Mouse (Mus musculus): Measurements from ENCODE around the gene Dgcr6. TPM values are rescaled to one million over a fixed set of nuclear protein-coding genes. Genes with fewer than 3 reads are reported as not detected.

Gene Dgcr6
- total and polyA plus RNA-seq, 2 experiments from 2014 or later = 23.0 to 83.5 TPM

DNA sequence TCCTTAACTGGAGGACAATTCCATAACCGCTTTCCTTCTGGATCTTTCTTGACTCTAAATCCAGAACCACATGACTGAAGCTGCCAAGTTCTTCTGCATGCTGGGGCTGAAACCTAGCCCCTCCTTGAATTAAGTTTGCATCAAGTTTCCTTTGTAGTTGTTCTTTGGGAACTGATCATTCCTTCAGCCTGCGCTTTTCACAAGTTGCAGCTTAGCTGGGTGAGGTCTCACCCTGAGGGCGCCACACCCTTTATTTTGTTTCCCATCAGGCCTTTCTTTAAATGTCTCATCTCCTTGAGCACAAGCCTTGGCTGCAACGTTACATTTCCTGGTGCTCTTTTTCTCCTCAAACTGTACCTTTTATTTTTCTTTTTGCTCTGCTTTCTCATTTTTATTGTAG lies 50.2 kb downstream of the Dgcr6 start:
- Histone ChIP-seq H3K4me1 (ENCODE audit: control insufficient read depth, insufficient read depth) (peaks cover 9% of the 10 kb centered on the region; the same call in 1 of the 2 replicates), H3K27me3 (ENCODE audit: control insufficient read depth, insufficient read depth, low read length) (no peaks in the 10 kb centered on the region), H3K4me2 (ENCODE audit: low read depth, low read length) (no peak overlapping the region), H3K36me3 (replicated peaks; ENCODE audit: control insufficient read depth, insufficient read depth, low read length) (no peaks in the 10 kb centered on the region), H3K9ac (replicated peaks; ENCODE audit: low read depth, low read length) (no peak overlapping the region), H3K9me3 (replicated peaks; ENCODE audit: control insufficient read depth, low read length) (no peaks in the 10 kb centered on the region), H3K4me3 (ENCODE audit: low read depth, low read length) (no peak overlapping the region), H3K27ac (ENCODE audit: low read depth) (no peak overlapping the region)
- no peak for DNase-seq (ENCODE audit: low spot score)
- 79% methylated on average over 4 of the region's 4 CpGs for WGBS
- no peak for TF ChIP-seq CTCF (IDR thresholded peaks at IDR 0.05; ENCODE audit: low read depth)
- TF ChIP-seq EP300 (IDR thresholded peaks at IDR 0.05; ENCODE audit: low read depth) = no peak
- ATAC-seq (ENCODE audit: insufficient read depth, low read depth) = no peak

DNA sequence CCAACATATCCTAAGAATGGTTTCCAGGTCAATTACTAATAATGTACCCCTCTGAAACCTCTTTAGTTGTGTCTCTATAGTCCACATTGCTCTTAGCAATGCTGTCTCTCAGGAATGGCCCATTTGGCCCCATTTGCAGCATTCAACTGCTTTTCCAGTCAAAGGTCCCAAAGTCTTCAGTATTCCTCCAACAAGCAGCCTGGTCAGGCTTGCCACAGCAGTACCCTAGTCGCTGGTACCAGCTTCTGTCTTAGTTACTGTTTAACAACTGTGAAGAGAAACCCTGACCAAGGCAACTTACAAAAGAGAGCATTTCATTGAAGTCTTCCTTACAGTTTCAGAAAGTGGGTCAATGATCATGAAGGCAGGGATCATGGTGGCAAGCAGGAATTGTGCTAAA lies 50.7 kb downstream of the Dgcr6 start:
- no peak for DNase-seq (ENCODE audit: low spot score)
- H3K27me3 ChIP-seq (ENCODE audit: control insufficient read depth, insufficient read depth, low read length) = no peaks in the 10 kb centered on the region
- no peaks in the 10 kb centered on the region for H3K36me3 ChIP-seq (replicated peaks; ENCODE audit: control insufficient read depth, insufficient read depth, low read length)
- 74% methylated on average over 1 of the region's 1 CpGs for WGBS
- no peak overlapping the region for H3K4me3 ChIP-seq (ENCODE audit: low read depth, low read length)
- H3K4me2 ChIP-seq (ENCODE audit: low read depth, low read length) = no peak overlapping the region
- no peaks in the 10 kb centered on the region for H3K9me3 ChIP-seq (replicated peaks; ENCODE audit: control insufficient read depth, low read length)
- H3K27ac ChIP-seq (ENCODE audit: low read depth) = no peak overlapping the region
- no peak overlapping the region for H3K9ac ChIP-seq (replicated peaks; ENCODE audit: low read depth, low read length)
- peaks cover 9% of the 10 kb centered on the region; the same call in 1 of the 2 replicates for H3K4me1 ChIP-seq (ENCODE audit: control insufficient read depth, insufficient read depth)
- TF ChIP-seq EP300 (IDR thresholded peaks at IDR 0.05; ENCODE audit: low read depth) = no peak
- no peak for TF ChIP-seq CTCF (IDR thresholded peaks at IDR 0.05; ENCODE audit: low read depth)
- no peak for ATAC-seq (ENCODE audit: insufficient read depth, low read depth)

DNA sequence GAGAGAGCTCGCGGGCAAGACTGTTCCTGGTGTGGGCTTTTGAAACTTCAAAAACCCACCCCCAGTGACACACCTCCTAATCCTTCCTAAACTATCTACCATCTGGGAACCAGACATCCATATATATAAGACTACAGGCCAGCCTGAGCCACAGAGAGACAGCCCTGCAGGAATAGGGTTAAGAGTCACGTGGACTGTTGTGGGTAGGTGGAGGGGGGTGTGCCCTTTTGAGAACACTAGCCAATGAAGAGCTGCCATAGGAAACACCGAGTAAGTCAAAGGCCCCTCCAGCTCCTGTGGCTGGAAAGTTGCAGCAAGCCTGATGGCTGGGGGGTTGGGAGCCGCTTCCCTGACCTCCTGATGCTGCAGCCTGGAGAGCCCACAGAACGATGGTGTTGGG lies 51.1 kb downstream of the Dgcr6 start:
- H3K4me1 ChIP-seq (ENCODE audit: control insufficient read depth, insufficient read depth) = peaks cover 9% of the 10 kb centered on the region; the same call in 1 of the 2 replicates
- H3K27me3 ChIP-seq (ENCODE audit: control insufficient read depth, insufficient read depth, low read length) = no peaks in the 10 kb centered on the region
- H3K27ac ChIP-seq (ENCODE audit: low read depth) = no peak overlapping the region
- no peak overlapping the region for H3K4me2 ChIP-seq (ENCODE audit: low read depth, low read length)
- H3K4me3 ChIP-seq (ENCODE audit: low read depth, low read length) = no peak overlapping the region
- H3K9me3 ChIP-seq (replicated peaks; ENCODE audit: control insufficient read depth, low read length) = no peaks in the 10 kb centered on the region
- no peak for TF ChIP-seq CTCF (IDR thresholded peaks at IDR 0.05; ENCODE audit: low read depth)
- no peak for TF ChIP-seq EP300 (IDR thresholded peaks at IDR 0.05; ENCODE audit: low read depth)
- no peaks in the 10 kb centered on the region for H3K36me3 ChIP-seq (replicated peaks; ENCODE audit: control insufficient read depth, insufficient read depth, low read length)
- 40% methylated on average over 6 of the region's 6 CpGs for WGBS
- DNase-seq (ENCODE audit: low spot score) (no peak), ATAC-seq (ENCODE audit: insufficient read depth, low read depth) (no peak)
- H3K9ac ChIP-seq (replicated peaks; ENCODE audit: low read depth, low read length) = no peak overlapping the region

DNA sequence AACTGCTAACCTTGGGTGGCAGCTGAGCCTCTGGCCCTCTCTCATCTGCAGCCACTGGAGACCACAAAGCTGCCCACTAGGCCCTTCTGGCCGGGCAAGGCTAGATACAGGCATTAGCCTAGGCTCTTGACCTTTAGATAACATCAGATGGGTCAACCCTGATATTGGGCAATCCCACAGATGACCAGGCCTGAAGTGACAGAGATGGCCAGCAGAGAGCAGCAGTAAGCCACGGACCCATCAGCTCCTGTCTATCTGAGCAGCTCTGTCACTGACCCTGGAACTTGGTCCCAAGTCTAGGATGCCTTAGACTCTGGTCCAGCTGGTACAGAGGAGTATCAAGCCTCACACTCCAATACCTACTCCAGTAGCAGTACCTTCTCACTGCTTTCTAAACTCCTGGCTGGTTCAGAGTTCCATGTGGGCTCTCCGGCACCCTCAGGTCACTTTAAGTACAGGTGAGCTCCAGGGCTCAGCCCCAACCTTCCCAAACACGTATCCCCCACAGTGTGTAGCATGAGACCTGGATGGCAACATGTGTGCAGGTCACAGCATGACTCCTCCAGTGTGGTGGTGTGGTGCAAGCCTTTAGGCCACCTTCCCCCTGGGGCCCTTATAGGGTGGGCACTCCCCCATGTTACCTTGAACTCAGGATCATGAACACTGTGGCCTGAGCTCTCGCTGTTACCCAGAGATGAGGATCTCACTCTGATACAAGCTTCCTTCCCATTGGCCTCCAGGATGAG lies 55.7 kb downstream of the Dgcr6 start:
- H3K9ac ChIP-seq (replicated peaks; ENCODE audit: low read depth, low read length) = no peak overlapping the region
- 0 out of 2 replicates have a peak, but pooled peaks cover 7% of the 10 kb centered on the region for H3K9me3 ChIP-seq (replicated peaks; ENCODE audit: control insufficient read depth, low read length)
- TF ChIP-seq CTCF (IDR thresholded peaks at IDR 0.05; ENCODE audit: low read depth) = peak; percentile 72
- no peak for TF ChIP-seq EP300 (IDR thresholded peaks at IDR 0.05; ENCODE audit: low read depth)
- H3K4me1 ChIP-seq (ENCODE audit: control insufficient read depth, insufficient read depth) = peaks cover 12% of the 10 kb centered on the region
- H3K4me3 ChIP-seq (ENCODE audit: low read depth, low read length) = no peak overlapping the region
- DNase-seq (ENCODE audit: low spot score) (peak; percentile 20), ATAC-seq (ENCODE audit: insufficient read depth, low read depth) (peak; percentile 69; the same call in 1 of the 2 replicates)
- H3K27ac ChIP-seq (ENCODE audit: low read depth) = no peak overlapping the region
- no peaks in the 10 kb centered on the region for H3K27me3 ChIP-seq (ENCODE audit: control insufficient read depth, insufficient read depth, low read length)
- 50% methylated on average over 5 of the region's 5 CpGs for WGBS
- no peak overlapping the region for H3K4me2 ChIP-seq (ENCODE audit: low read depth, low read length)
- H3K36me3 ChIP-seq (replicated peaks; ENCODE audit: control insufficient read depth, insufficient read depth, low read length) = no peaks in the 10 kb centered on the region

DNA sequence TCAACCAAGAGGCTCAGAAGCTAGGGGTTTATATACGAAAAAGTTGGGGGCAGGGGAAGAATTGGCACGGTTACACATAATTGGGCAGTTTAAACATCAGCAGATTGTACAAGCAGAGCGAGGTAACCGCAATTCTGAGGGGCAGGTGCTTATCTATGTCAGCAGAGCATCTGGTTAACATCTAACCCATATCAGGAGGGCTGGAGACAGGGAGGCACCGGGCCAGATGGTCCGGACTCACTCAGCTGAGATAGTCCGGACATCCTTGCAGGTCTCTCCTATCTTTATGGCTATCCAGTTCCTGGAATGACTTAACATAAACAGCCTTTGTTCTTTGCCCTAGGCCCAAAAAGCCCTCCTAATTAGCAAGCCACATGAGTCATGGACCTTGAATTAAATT lies 58.4 kb downstream of the Dgcr6 start:
- no peak overlapping the region for H3K9ac ChIP-seq (replicated peaks; ENCODE audit: low read depth, low read length)
- WGBS = 49% methylated on average over 7 of the region's 7 CpGs
- H3K4me1 ChIP-seq (ENCODE audit: control insufficient read depth, insufficient read depth) = peaks cover 12% of the 10 kb centered on the region
- 0 out of 2 replicates have a peak, but pooled peaks cover 3% of the 10 kb centered on the region for H3K27me3 ChIP-seq (ENCODE audit: control insufficient read depth, insufficient read depth, low read length)
- H3K9me3 ChIP-seq (replicated peaks; ENCODE audit: control insufficient read depth, low read length) = 0 out of 2 replicates have a peak, but pooled peaks cover 7% of the 10 kb centered on the region
- no peak for TF ChIP-seq CTCF (IDR thresholded peaks at IDR 0.05; ENCODE audit: low read depth)
- no peak for TF ChIP-seq EP300 (IDR thresholded peaks at IDR 0.05; ENCODE audit: low read depth)
- H3K4me2 ChIP-seq (ENCODE audit: low read depth, low read length) = no peak overlapping the region
- no peak overlapping the region for H3K4me3 ChIP-seq (ENCODE audit: low read depth, low read length)
- H3K36me3 ChIP-seq (replicated peaks; ENCODE audit: control insufficient read depth, insufficient read depth, low read length) = no peaks in the 10 kb centered on the region
- H3K27ac ChIP-seq (ENCODE audit: low read depth) = no peak overlapping the region
- DNase-seq (ENCODE audit: low spot score) (no peak), ATAC-seq (ENCODE audit: insufficient read depth, low read depth) (no peak)

Measured in heart, postnatal 0 days (tissue).